Mouse (Mus musculus) hindbrain, embryonic 11.5 days (tissue): ENCODE data around the gene Olfr148. TPM values are rescaled to one million over a fixed set of nuclear protein-coding genes. Genes with fewer than 3 reads are reported as not detected.

ENCODE experiments used
- ATAC-seq: fragments of 200-750 bp; cut with Nextera tagmentation; 2 replicates; pipeline ENCODE4 v1.8.0; 2017; ENCODE audit warnings: mild to moderate bottlenecking, moderate TSS enrichment, moderate library complexity; ENCODE audit not compliant: low FRiP score
- DNase-seq: peaks from one replicate; pipeline ENCODE4 v3.0.0-alpha.2; 2015; ENCODE audit warnings: low spot score
- H3K27ac ChIP-seq: fragments of 300-500 bp; sonication (generic); 2 replicates; pipeline ENCODE4 v1.5.1; 2014; ENCODE audit warnings: mild to moderate bottlenecking, low read depth, low read length
- H3K27me3 ChIP-seq: fragments of 300-500 bp; sonication (generic); 2 replicates; pipeline ENCODE4 v1.6.1; 2014; ENCODE audit warnings: mild to moderate bottlenecking, low read length, moderate library complexity, mixed read lengths; ENCODE audit not compliant: control insufficient read depth, insufficient read depth
- H3K36me3 ChIP-seq: fragments of 300-500 bp; sonication (generic); 2 replicates; pipeline ENCODE4 v1.6.1; 2014; ENCODE audit warnings: mild to moderate bottlenecking, low read length, moderate library complexity, mixed read lengths; ENCODE audit not compliant: control insufficient read depth, insufficient read depth
- H3K4me1 ChIP-seq: fragments of 300-500 bp; sonication (generic); replicated peaks from 2 replicates; pipeline ENCODE4 v1.6.1; 2014; ENCODE audit warnings: low read length, mixed read lengths; ENCODE audit not compliant: control insufficient read depth, insufficient read depth
- H3K4me2 ChIP-seq: fragments of 300-500 bp; sonication (generic); replicated peaks from 2 replicates; pipeline ENCODE4 v1.6.1; 2014; ENCODE audit warnings: mild to moderate bottlenecking, low read depth, low read length
- H3K4me3 ChIP-seq: fragments of 300-500 bp; sonication (generic); 2 replicates; pipeline ENCODE4 v1.5.1; 2014; ENCODE audit warnings: low read depth, low read length
- H3K9ac ChIP-seq: fragments of 300-500 bp; sonication (generic); 2 replicates; pipeline ENCODE4 v1.6.1; 2014; ENCODE audit warnings: low read depth, low read length
- H3K9me3 ChIP-seq: fragments of 300-500 bp; sonication (generic); 2 replicates; pipeline ENCODE4 v1.6.1; 2016; ENCODE audit warnings: low read length; ENCODE audit not compliant: control insufficient read depth
- WGBS: fragments of 180-500 bp; shearing (Covaris S2); extraction: QIAGEN DNeasy Blood & Tissue Kit; methylation state at CpG from one replicate; pipeline ENCODE4 v1.1.7; 2014; 5-methylcytosine and 5-hydroxymethylcytosine counted together
- polyA plus RNA-seq: library from polyadenylated mRNA; unstranded; fragments of >200 nt; fragmentation: Nextera tagmentation; extraction: Ambion mirVana; gene quantifications from 2 replicates; pipeline ENCODE4 v1.2.1, GENCODE M21; 2014

The Olfr148 gene
- not detected in 2 replicates for polyA plus RNA-seq

GRCm38 (mm10) chr9:39610355-39610754 lies at the start of gene Olfr148:
Gene Olfr148 (plus strand): TSS chr9:39610655.
- Histone ChIP-seq H3K4me3 (no peak within 1 kb of the TSS), H3K36me3 (no peaks in the 10 kb centered on the region), H3K4me1 (no peaks in the 10 kb centered on the region), H3K4me2 (no peak within 1 kb of the TSS), H3K9me3 (no peaks in the 10 kb centered on the region), H3K27ac (no peak within 1 kb of the TSS), H3K27me3 (no peaks in the 10 kb centered on the region), H3K9ac (no peak within 1 kb of the TSS)
- 68% methylated on average over 3 of the region's 3 CpGs for WGBS
- DNase-seq: no peak
- ATAC-seq: no peak

GRCm38 (mm10) chr9:39575469-39575868 lies 35.0 kb upstream of the Olfr148 start, which contains the start of gene Olfr959:
Gene Olfr959 (minus strand): TSS chr9:39575569.
- 77% methylated on average over 3 of the region's 3 CpGs for WGBS
- ATAC-seq (no peak), DNase-seq (no peak)
- no peak within 1 kb of the TSS for H3K4me2 ChIP-seq
- no peaks in the 10 kb centered on the region for H3K36me3 ChIP-seq
- no peaks in the 10 kb centered on the region for H3K4me1 ChIP-seq
- H3K9me3 ChIP-seq: no peaks in the 10 kb centered on the region
- no peak within 1 kb of the TSS for H3K4me3 ChIP-seq
- H3K27me3 ChIP-seq: no peaks in the 10 kb centered on the region
- H3K9ac ChIP-seq: no peak within 1 kb of the TSS
- H3K27ac ChIP-seq: no peak within 1 kb of the TSS

- H3K36me3 ChIP-seq: no peaks in the 10 kb centered on the region
- ATAC-seq (no peak), DNase-seq (no peak)
- no peak overlapping the region for H3K4me3 ChIP-seq
- H3K9me3 ChIP-seq: no peaks in the 10 kb centered on the region
- 90% methylated on average over 5 of the region's 5 CpGs for WGBS
- no peaks in the 10 kb centered on the region for H3K27me3 ChIP-seq
- no peak overlapping the region for H3K27ac ChIP-seq
- H3K4me1 ChIP-seq: no peaks in the 10 kb centered on the region
- no peak overlapping the region for H3K4me2 ChIP-seq
- no peak overlapping the region for H3K9ac ChIP-seq
These were observed 33.4 kb upstream of the Olfr148 start for GRCm38 (mm10) chr9:39577050-39577449.

- H3K9ac ChIP-seq: peak overlapping the region; percentile 23; the same call in 1 of the 2 replicates
- WGBS: 2% methylated on average over 19 of the region's 19 CpGs
- H3K9me3 ChIP-seq: no peaks in the 10 kb centered on the region
- no peaks in the 10 kb centered on the region for H3K36me3 ChIP-seq
- H3K4me3 ChIP-seq: peak overlapping the region; percentile 35
- no peaks in the 10 kb centered on the region for H3K4me1 ChIP-seq
- H3K4me2 ChIP-seq: peak overlapping the region; percentile 56
- ATAC-seq: peak; percentile 87
- H3K27me3 ChIP-seq: no peaks in the 10 kb centered on the region
- no peak overlapping the region for H3K27ac ChIP-seq
- DNase-seq: peak; percentile 61
These were observed 7.7 kb upstream of the Olfr148 start for GRCm38 (mm10) chr9:39602536-39603332.

- ATAC-seq: peak; percentile 71; the same call in 1 of the 2 replicates
- H3K4me2 ChIP-seq: peak overlapping the region; percentile 56
- peak overlapping the region; percentile 23; the same call in 1 of the 2 replicates for H3K9ac ChIP-seq
- H3K4me1 ChIP-seq: no peaks in the 10 kb centered on the region
- no peaks in the 10 kb centered on the region for H3K27me3 ChIP-seq
- H3K27ac ChIP-seq: no peak overlapping the region
- DNase-seq: peak; percentile 47
- H3K9me3 ChIP-seq: no peaks in the 10 kb centered on the region
- H3K36me3 ChIP-seq: no peaks in the 10 kb centered on the region
- under 1% methylated on average over 9 of the region's 9 CpGs for WGBS
- peak overlapping the region; percentile 35 for H3K4me3 ChIP-seq
These were observed 7.1 kb upstream of the Olfr148 start for GRCm38 (mm10) chr9:39603333-39603845.

- peak within 1 kb of the TSS; percentile 23; the same call in 1 of the 2 replicates for H3K9ac ChIP-seq
- no peaks in the 10 kb centered on the region for H3K36me3 ChIP-seq
- H3K9me3 ChIP-seq: no peaks in the 10 kb centered on the region
- H3K27me3 ChIP-seq: no peaks in the 10 kb centered on the region
- H3K4me2 ChIP-seq: peak within 1 kb of the TSS; percentile 56
- no peaks in the 10 kb centered on the region for H3K4me1 ChIP-seq
- H3K27ac ChIP-seq: no peak within 1 kb of the TSS
- DNase-seq (peak; percentile 52), ATAC-seq (peak; percentile 59)
- H3K4me3 ChIP-seq: peak within 1 kb of the TSS; percentile 35
- WGBS: under 1% methylated on average over 8 of the region's 8 CpGs
These were observed 6.4 kb upstream of the Olfr148 start, which contains the start of gene AW551984 for GRCm38 (mm10) chr9:39603999-39604453. Gene AW551984 (minus strand): TSS chr9:39604403.

GRCm38 (mm10) chr9:39608497-39608896 lies 2.0 kb upstream of the Olfr148 start:
- H3K9me3 ChIP-seq: no peaks in the 10 kb centered on the region
- H3K9ac ChIP-seq: no peak overlapping the region
- no peaks in the 10 kb centered on the region for H3K27me3 ChIP-seq
- H3K4me2 ChIP-seq: no peak overlapping the region
- no peak overlapping the region for H3K27ac ChIP-seq
- no peak overlapping the region for H3K4me3 ChIP-seq
- DNase-seq: no peak
- H3K36me3 ChIP-seq: no peaks in the 10 kb centered on the region
- ATAC-seq: no peak
- H3K4me1 ChIP-seq: no peaks in the 10 kb centered on the region

- no peak overlapping the region for H3K4me2 ChIP-seq
- WGBS: 56% methylated on average over 1 of the region's 1 CpGs
- no peaks in the 10 kb centered on the region for H3K9me3 ChIP-seq
- ATAC-seq (0 out of 2 replicates have a peak, but pooled peaks have one; percentile 51), DNase-seq (peak; percentile 19)
- no peak overlapping the region for H3K27ac ChIP-seq
- no peaks in the 10 kb centered on the region for H3K36me3 ChIP-seq
- H3K9ac ChIP-seq: no peak overlapping the region
- H3K4me3 ChIP-seq: no peak overlapping the region
- H3K4me1 ChIP-seq: no peaks in the 10 kb centered on the region
- H3K27me3 ChIP-seq: no peaks in the 10 kb centered on the region
These were observed 1.5 kb downstream of the Olfr148 start for GRCm38 (mm10) chr9:39611953-39612352.
